Mouse (Mus musculus) stomach, embryonic 14.5 days (tissue): Measurements from ENCODE around the gene Bgn. TPM values are rescaled to one million over a fixed set of nuclear protein-coding genes. Genes with fewer than 3 reads are reported as not detected.
"Not testable (repeated sequence)": the region's sequence is repeated elsewhere in the genome, so short reads cannot be mapped to it uniquely, and the experiment has no call there.

Experiments used
- ATAC-seq: fragments of 200-750 bp; cut with Nextera tagmentation; 2 replicates; pipeline ENCODE4 v1.8.0; 2017; ENCODE audit warnings: low read depth, moderate TSS enrichment; ENCODE audit not compliant: insufficient number of reproducible peaks, insufficient read depth, low FRiP score
- H3K27ac ChIP-seq: fragments of 300-500 bp; sonication (generic); 2 replicates; pipeline ENCODE4 v1.5.1; 2014; ENCODE audit warnings: mild to moderate bottlenecking, low read length, moderate library complexity, mixed read lengths
- H3K27me3 ChIP-seq: fragments of 300-500 bp; sonication (generic); 2 replicates; pipeline ENCODE4 v1.6.1; 2014; ENCODE audit warnings: low read length, control low read depth, mixed read lengths; ENCODE audit not compliant: control insufficient read depth, insufficient read depth
- H3K36me3 ChIP-seq: fragments of 300-500 bp; sonication (generic); 2 replicates; pipeline ENCODE4 v1.6.1; 2014; ENCODE audit warnings: mild to moderate bottlenecking, control low read depth, low read length, moderate library complexity, mixed read lengths; ENCODE audit not compliant: control insufficient read depth, insufficient read depth
- H3K4me1 ChIP-seq: fragments of 300-500 bp; sonication (generic); 2 replicates; pipeline ENCODE4 v1.6.1; 2014; ENCODE audit warnings: low read length, control low read depth, mixed read lengths; ENCODE audit not compliant: control insufficient read depth, insufficient read depth
- H3K4me2 ChIP-seq: fragments of 300-500 bp; sonication (generic); replicated peaks from 2 replicates; pipeline ENCODE4 v1.6.1; 2014; ENCODE audit warnings: low read depth, low read length, control low read depth
- H3K4me3 ChIP-seq: fragments of 300-500 bp; sonication (generic); 2 replicates; pipeline ENCODE4 v1.5.1; 2014; ENCODE audit warnings: low read depth, low read length, control low read depth
- H3K9ac ChIP-seq: fragments of 300-500 bp; sonication (generic); replicated peaks from 2 replicates; pipeline ENCODE4 v1.6.1; 2014; ENCODE audit warnings: low read depth, mild to moderate bottlenecking, control low read depth, low read length, moderate library complexity, mixed read lengths
- H3K9me3 ChIP-seq: fragments of 300-500 bp; sonication (generic); 2 replicates; pipeline ENCODE4 v1.6.1; 2016; ENCODE audit warnings: low read depth, low read length, control low read depth; ENCODE audit not compliant: control insufficient read depth
- WGBS: fragments of 180-500 bp; shearing (Covaris S2); extraction: QIAGEN DNeasy Blood & Tissue Kit; methylation state at CpG from one replicate; pipeline ENCODE4 v1.1.7; 2014; 5-methylcytosine and 5-hydroxymethylcytosine counted together
- polyA plus RNA-seq: library from polyadenylated mRNA; unstranded; fragments of >200 nt; fragmentation: Nextera tagmentation; extraction: Ambion mirVana; gene quantifications from 2 replicates; pipeline ENCODE4 v1.2.1, GENCODE M21; 2014

The Bgn gene
- polyA plus RNA-seq, 1 experiment from 2014 or later: 95.7 TPM

GRCm38 (mm10) chrX:73480334-73480733 lies 3.1 kb upstream of the Bgn start:
- Histone ChIP-seq H3K4me3 (no peak overlapping the region), H3K27me3 (no peaks in the 10 kb centered on the region), H3K36me3 (no peaks in the 10 kb centered on the region), H3K4me1 (0 out of 2 replicates have a peak, but pooled peaks cover 6% of the 10 kb centered on the region), H3K9ac (no peak overlapping the region), H3K27ac (peak overlapping the region; percentile 56; the same call in 1 of the 2 replicates), H3K9me3 (no peaks in the 10 kb centered on the region), H3K4me2 (no peak overlapping the region)
- 59% methylated on average over 2 of the region's 2 CpGs for WGBS
- ATAC-seq: no peak

GRCm38 (mm10) chrX:73482643-73483483 lies 539 bp upstream of the Bgn start:
- Histone ChIP-seq H3K27ac (no peak overlapping the region), H3K9ac (no peak overlapping the region)

GRCm38 (mm10) chrX:73484076-73484475 lies 674 bp downstream of the Bgn start:
- no peaks in the 10 kb centered on the region for H3K27me3 ChIP-seq
- H3K4me3 ChIP-seq: peak overlapping the region; percentile 27
- H3K27ac ChIP-seq: peak overlapping the region; percentile 52; the same call in 1 of the 2 replicates
- ATAC-seq: no peak
- no peaks in the 10 kb centered on the region for H3K36me3 ChIP-seq
- 0 out of 2 replicates have a peak, but pooled peaks cover 6% of the 10 kb centered on the region for H3K4me1 ChIP-seq
- H3K9ac ChIP-seq: 0 out of 2 replicates have a peak overlapping the region, but pooled peaks have one; percentile 6
- H3K4me2 ChIP-seq: peak overlapping the region; percentile 49
- H3K9me3 ChIP-seq: no peaks in the 10 kb centered on the region
- 87% methylated on average over 1 of the region's 1 CpGs for WGBS

More at GRCm38 (mm10) chrX:73482643-73483483, 539 bp upstream of the Bgn start:
- Histone ChIP-seq H3K4me3 (peak overlapping the region; percentile 27; the same call in 1 of the 2 replicates), H3K4me1 (0 out of 2 replicates have a peak, but pooled peaks cover 6% of the 10 kb centered on the region), H3K36me3 (no peaks in the 10 kb centered on the region), H3K9me3 (no peaks in the 10 kb centered on the region), H3K4me2 (peak overlapping the region; percentile 49; the same call in 1 of the 2 replicates), H3K27me3 (no peaks in the 10 kb centered on the region)
- 47% methylated on average over 4 of the region's 4 CpGs for WGBS
- no peak for ATAC-seq

- H3K4me3 ChIP-seq: 0 out of 2 replicates have a peak overlapping the region, but pooled peaks have one; percentile 27
- no peak overlapping the region for H3K27ac ChIP-seq
- H3K4me1 ChIP-seq: 0 out of 2 replicates have a peak, but pooled peaks cover 6% of the 10 kb centered on the region
- H3K9me3 ChIP-seq: no peaks in the 10 kb centered on the region
- WGBS: 85% methylated on average over 4 of the region's 4 CpGs
- H3K27me3 ChIP-seq: no peaks in the 10 kb centered on the region
- no peaks in the 10 kb centered on the region for H3K36me3 ChIP-seq
- ATAC-seq: no peak
- no peak overlapping the region for H3K9ac ChIP-seq
- peak overlapping the region; percentile 49; the same call in 1 of the 2 replicates for H3K4me2 ChIP-seq
Observed at GRCm38 (mm10) chrX:73484870-73485269, 1.5 kb downstream of the Bgn start.

- Histone ChIP-seq H3K9ac (no peak overlapping the region), H3K4me1 (0 out of 2 replicates have a peak, but pooled peaks cover 3% of the 10 kb centered on the region), H3K27me3 (no peaks in the 10 kb centered on the region), H3K27ac (no peak overlapping the region), H3K36me3 (no peaks in the 10 kb centered on the region), H3K4me2 (no peak overlapping the region), H3K9me3 (no peaks in the 10 kb centered on the region), H3K4me3 (no peak overlapping the region)
- WGBS: 78% methylated on average over 5 of the region's 5 CpGs
- no peak for ATAC-seq
Observed at GRCm38 (mm10) chrX:73486920-73487319, 3.5 kb downstream of the Bgn start.

GRCm38 (mm10) chrX:73490186-73490585 lies 6.8 kb downstream of the Bgn start:
- Histone ChIP-seq H3K36me3 (no peaks in the 10 kb centered on the region; the same call in 1 of the 2 replicates), H3K4me1 (no peaks in the 10 kb centered on the region), H3K9me3 (no peaks in the 10 kb centered on the region), H3K9ac (no peak overlapping the region), H3K4me2 (no peak overlapping the region), H3K27ac (no peak overlapping the region), H3K27me3 (no peaks in the 10 kb centered on the region), H3K4me3 (no peak overlapping the region)
- 63% methylated on average over 4 of the region's 4 CpGs for whole genome bisulfite sequencing
- ATAC-seq: no peak

- Histone ChIP-seq H3K9me3 (no peaks in the 10 kb centered on the region), H3K27ac (no peak overlapping the region), H3K4me3 (no peak overlapping the region), H3K4me1 (no peaks in the 10 kb centered on the region), H3K9ac (no peak overlapping the region), H3K27me3 (no peaks in the 10 kb centered on the region), H3K36me3 (no peaks in the 10 kb centered on the region; the same call in 1 of the 2 replicates), H3K4me2 (no peak overlapping the region)
- 79% methylated on average over 3 of the region's 3 CpGs for WGBS
- ATAC-seq: no peak
Observed at GRCm38 (mm10) chrX:73490804-73491203, 7.4 kb downstream of the Bgn start.

- not testable (repeated sequence) for H3K9ac ChIP-seq, H3K27ac ChIP-seq, H3K27me3 ChIP-seq, H3K9me3 ChIP-seq, H3K36me3 ChIP-seq, H3K4me3 ChIP-seq, ATAC-seq, H3K4me2 ChIP-seq, H3K4me1 ChIP-seq
- 14% methylated on average over 1 of the region's 2 CpGs for WGBS
Observed at GRCm38 (mm10) chrX:73493567-73493966, 10.2 kb downstream of the Bgn start.
